Mouse (Mus musculus): ENCODE results near the gene Grm4.

DNA sequence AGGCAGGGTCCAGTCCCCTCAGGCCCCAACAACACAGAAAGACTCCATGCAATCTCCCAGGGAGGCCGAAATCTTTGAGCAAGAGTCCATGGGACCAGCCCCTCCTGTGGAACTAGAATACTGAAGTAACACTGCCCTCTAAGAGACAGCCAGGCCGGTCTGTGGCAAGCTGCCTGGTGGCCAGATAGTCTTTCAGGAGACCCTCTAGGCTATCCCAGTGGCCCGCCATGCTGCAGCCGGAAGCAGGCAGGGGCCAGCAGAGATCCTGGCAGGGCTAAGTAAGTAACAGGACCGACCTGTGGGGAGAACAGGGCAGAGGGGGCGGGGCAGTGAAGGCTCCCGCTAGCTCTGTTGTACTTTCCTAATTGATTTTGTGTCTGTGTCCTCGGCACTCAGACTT lies 27.2 kb downstream of the Grm4 start:
- TF ChIP-seq PAX5 (IDR thresholded peaks at IDR 0.05; ENCODE audit: low read length) (no peak), CTCF (conservative IDR thresholded peaks at IDR 0.05 in 1 of 2, IDR thresholded peaks at IDR 0.05 in 1 of 2; ENCODE audit: low read depth in 2 of 2, low read length in 2 of 2) (no peak), KAT2A (IDR thresholded peaks at IDR 0.05; ENCODE audit: insufficient replicate concordance, low read length) (no peak), E2F4 (IDR thresholded peaks at IDR 0.05; ENCODE audit: insufficient replicate concordance, low read depth, low read length) (no peak), TCF12 (IDR thresholded peaks at IDR 0.05; ENCODE audit: low read depth, low read length) (no peak), EP300 (IDR thresholded peaks at IDR 0.05; ENCODE audit: low read length) (no peak)

All from CH12.LX (cell line).